Mouse (Mus musculus) megakaryocyte, embryonic 14.5 days (primary cell): Measurements from ENCODE around the gene Dnm1.

Experiments
- FLI1 ChIP-seq: IDR thresholded peaks from 2 replicates; pipeline ENCODE4 v1.6.1; 2012; ENCODE audit warnings: low read length, inconsistent platforms, mixed read lengths
- GATA1 ChIP-seq: IDR thresholded peaks from 3 replicates; pipeline ENCODE4 v1.6.1; 2012; ENCODE audit warnings: mixed read lengths, low read length, inconsistent platforms, borderline replicate concordance

DNA sequence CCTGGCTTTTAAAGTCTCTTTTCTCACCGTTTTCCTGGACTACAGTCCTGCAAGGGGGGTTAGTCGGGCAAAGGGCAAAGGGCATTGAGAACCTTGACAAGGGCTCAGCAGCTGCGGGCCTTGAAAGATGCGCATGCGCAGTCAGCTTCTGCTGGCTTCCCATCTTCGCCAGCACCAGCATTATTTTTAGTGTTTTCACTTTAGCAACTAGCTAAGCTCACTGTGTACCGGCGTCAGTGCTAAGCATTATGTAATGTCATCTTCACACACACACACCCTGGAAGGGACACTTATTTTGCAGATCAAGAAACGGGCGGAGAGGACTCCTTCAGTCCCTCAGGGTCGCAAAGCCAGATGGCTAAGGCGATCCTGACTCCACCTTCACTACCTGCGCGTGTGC, 7.6 kb upstream of the Dnm1 start:
- no peak for TF ChIP-seq GATA1
- no peak for TF ChIP-seq FLI1
